Mouse (Mus musculus) intestine, embryonic 14.5 days (tissue): ENCODE results near the gene Rundc1. TPM values are rescaled to one million over a fixed set of nuclear protein-coding genes. Genes with fewer than 3 reads are reported as not detected.

Experiments
- ATAC-seq: fragments of 200-750 bp; cut with Nextera tagmentation; replicated peaks from 2 replicates; pipeline ENCODE4 v1.8.0; 2017; ENCODE audit warnings: low read depth, moderate number of reproducible peaks, moderate TSS enrichment, moderate library complexity; ENCODE audit not compliant: low FRiP score, low TSS enrichment
- DNase-seq: peaks from one replicate; pipeline ENCODE4 v3.0.0-alpha.2; 2018; ENCODE audit warnings: low spot score
- H3K27ac ChIP-seq: fragments of 300-500 bp; sonication (generic); 2 replicates; pipeline ENCODE4 v1.5.1; 2014; ENCODE audit warnings: low read depth, mild to moderate bottlenecking, control low read depth
- H3K27me3 ChIP-seq: fragments of 300-500 bp; sonication (generic); replicated peaks from 2 replicates; pipeline ENCODE4 v1.6.1; 2014; ENCODE audit warnings: low read length, control low read depth; ENCODE audit not compliant: control insufficient read depth, insufficient read depth
- H3K36me3 ChIP-seq: fragments of 300-500 bp; sonication (generic); 2 replicates; pipeline ENCODE4 v1.6.1; 2014; ENCODE audit warnings: low read length, control low read depth; ENCODE audit not compliant: control insufficient read depth, insufficient read depth
- H3K4me1 ChIP-seq: fragments of 300-500 bp; sonication (generic); replicated peaks from 2 replicates; pipeline ENCODE4 v1.6.1; 2014; ENCODE audit warnings: low read length, control low read depth, mixed read lengths; ENCODE audit not compliant: control insufficient read depth, insufficient read depth
- H3K4me2 ChIP-seq: fragments of 300-500 bp; sonication (generic); 2 replicates; pipeline ENCODE4 v1.6.1; 2014; ENCODE audit warnings: low read length
- H3K4me3 ChIP-seq: fragments of 300-500 bp; sonication (generic); 2 replicates; pipeline ENCODE4 v1.5.1; 2014; ENCODE audit warnings: low read depth, low read length, control low read depth, mixed read lengths
- H3K9ac ChIP-seq: fragments of 300-500 bp; sonication (generic); 2 replicates; pipeline ENCODE4 v1.6.1; 2014; ENCODE audit warnings: mild to moderate bottlenecking, low read length
- H3K9me3 ChIP-seq: fragments of 300-500 bp; sonication (generic); 2 replicates; pipeline ENCODE4 v1.6.1; 2016; ENCODE audit warnings: low read length, control low read depth; ENCODE audit not compliant: control insufficient read depth
- WGBS: fragments of 180-500 bp; shearing (Covaris S2); extraction: QIAGEN DNeasy Blood & Tissue Kit; methylation state at CpG from one replicate; pipeline ENCODE4 v1.1.7; 2014; 5-methylcytosine and 5-hydroxymethylcytosine counted together
- polyA plus RNA-seq: library from polyadenylated mRNA; unstranded; fragments of >200 nt; fragmentation: Nextera tagmentation; extraction: Ambion mirVana; gene quantifications from 2 replicates; pipeline ENCODE4 v1.2.1, GENCODE M21; 2014

Gene Rundc1
- polyA plus RNA-seq, 1 experiment from 2014 or later: 14.5 TPM

GRCm38 (mm10) chr11:101459716-101460115 lies 34.8 kb downstream of the Rundc1 start:
- DNase-seq (no peak), ATAC-seq (no peak)
- Histone ChIP-seq H3K4me2 (no peak overlapping the region), H3K4me1 (peaks cover 22% of the 10 kb centered on the region), H3K27ac (no peak overlapping the region), H3K36me3 (peaks cover 41% of the 10 kb centered on the region), H3K27me3 (no peaks in the 10 kb centered on the region), H3K9ac (no peak overlapping the region), H3K4me3 (no peak overlapping the region), H3K9me3 (no peaks in the 10 kb centered on the region)
- 32% methylated on average over 6 of the region's 6 CpGs for WGBS

GRCm38 (mm10) chr11:101460321-101460720 lies 35.4 kb downstream of the Rundc1 start:
- DNase-seq (no peak), ATAC-seq (no peak)
- Histone ChIP-seq H3K27me3 (no peaks in the 10 kb centered on the region), H3K4me3 (no peak overlapping the region), H3K9ac (no peak overlapping the region), H3K36me3 (peaks cover 41% of the 10 kb centered on the region), H3K4me2 (no peak overlapping the region), H3K9me3 (no peaks in the 10 kb centered on the region), H3K4me1 (peaks cover 22% of the 10 kb centered on the region), H3K27ac (no peak overlapping the region)
- WGBS: 83% methylated on average over 15 of the region's 15 CpGs

- no peaks in the 10 kb centered on the region for H3K9me3 ChIP-seq
- DNase-seq: no peak
- H3K4me3 ChIP-seq: no peak overlapping the region
- WGBS: 87% methylated on average over 14 of the region's 14 CpGs
- H3K27ac ChIP-seq: no peak overlapping the region
- H3K36me3 ChIP-seq: peaks cover 41% of the 10 kb centered on the region
- no peak for ATAC-seq
- H3K4me1 ChIP-seq: peaks cover 25% of the 10 kb centered on the region
- no peak overlapping the region for H3K9ac ChIP-seq
- H3K27me3 ChIP-seq: no peaks in the 10 kb centered on the region
- H3K4me2 ChIP-seq: no peak overlapping the region
Observed at GRCm38 (mm10) chr11:101462141-101462540, 37.3 kb downstream of the Rundc1 start.

- DNase-seq (no peak), ATAC-seq (no peak)
- Histone ChIP-seq H3K27ac (peak overlapping the region; percentile 27; the same call in 1 of the 2 replicates), H3K36me3 (peaks cover 34% of the 10 kb centered on the region), H3K9me3 (no peaks in the 10 kb centered on the region), H3K4me3 (no peak overlapping the region), H3K27me3 (no peaks in the 10 kb centered on the region), H3K9ac (no peak overlapping the region), H3K4me1 (peaks cover 27% of the 10 kb centered on the region), H3K4me2 (peak overlapping the region; percentile 90)
- 23% methylated on average over 13 of the region's 13 CpGs for WGBS
Observed at GRCm38 (mm10) chr11:101462583-101463440, 37.9 kb downstream of the Rundc1 start.

GRCm38 (mm10) chr11:101464211-101465100 lies 39.6 kb downstream of the Rundc1 start, which contains the start of gene Rnd2:
Gene Rnd2 (plus strand): TSS chr11:101464999.
- Histone ChIP-seq H3K4me1 (peaks cover 27% of the 10 kb centered on the region), H3K27ac (peak within 1 kb of the TSS; percentile 84), H3K9ac (peak within 1 kb of the TSS; percentile 53), H3K27me3 (no peaks in the 10 kb centered on the region), H3K4me3 (peak within 1 kb of the TSS; percentile 72), H3K36me3 (peaks cover 26% of the 10 kb centered on the region), H3K4me2 (peak within 1 kb of the TSS; percentile 90), H3K9me3 (no peaks in the 10 kb centered on the region)
- ATAC-seq: peak; percentile 33
- 8% methylated on average over 12 of the region's 12 CpGs for WGBS
- no peak for DNase-seq

GRCm38 (mm10) chr11:101465101-101465868 lies 40.4 kb downstream of the Rundc1 start:
- ATAC-seq (peak; percentile 54), DNase-seq (peak; percentile 85)
- Histone ChIP-seq H3K4me2 (peak overlapping the region; percentile 90), H3K4me3 (peak overlapping the region; percentile 72), H3K4me1 (peaks cover 27% of the 10 kb centered on the region), H3K36me3 (peaks cover 20% of the 10 kb centered on the region), H3K27ac (peak overlapping the region; percentile 84), H3K9me3 (no peaks in the 10 kb centered on the region), H3K27me3 (no peaks in the 10 kb centered on the region), H3K9ac (peak overlapping the region; percentile 53)
- 1% methylated on average over 51 of the region's 51 CpGs for WGBS

GRCm38 (mm10) chr11:101465869-101466551 lies 41.1 kb downstream of the Rundc1 start, which contains the start of gene Vat1:
Gene Vat1 (minus strand): TSS chr11:101466230.
- peaks cover 15% of the 10 kb centered on the region for H3K36me3 ChIP-seq
- no peaks in the 10 kb centered on the region for H3K27me3 ChIP-seq
- peak; percentile 52 for ATAC-seq
- peak within 1 kb of the TSS; percentile 84 for H3K27ac ChIP-seq
- H3K9ac ChIP-seq: peak within 1 kb of the TSS; percentile 53
- DNase-seq: peak; percentile 84
- H3K4me2 ChIP-seq: peak within 1 kb of the TSS; percentile 94
- peak within 1 kb of the TSS; percentile 72 for H3K4me3 ChIP-seq
- peaks cover 27% of the 10 kb centered on the region for H3K4me1 ChIP-seq
- no peaks in the 10 kb centered on the region for H3K9me3 ChIP-seq
- WGBS: 1% methylated on average over 56 of the region's 60 CpGs
